Mouse (Mus musculus) embryo, embryonic 11.5 days (tissue): ENCODE measurements around the gene 4930562C15Rik.

Experiments used
- DNase-seq: peaks from one replicate; pipeline ENCODE4 v3.0.0-alpha.2; 2012; ENCODE audit warnings: low read depth, low spot score

4930562C15Rik gene

DNA sequence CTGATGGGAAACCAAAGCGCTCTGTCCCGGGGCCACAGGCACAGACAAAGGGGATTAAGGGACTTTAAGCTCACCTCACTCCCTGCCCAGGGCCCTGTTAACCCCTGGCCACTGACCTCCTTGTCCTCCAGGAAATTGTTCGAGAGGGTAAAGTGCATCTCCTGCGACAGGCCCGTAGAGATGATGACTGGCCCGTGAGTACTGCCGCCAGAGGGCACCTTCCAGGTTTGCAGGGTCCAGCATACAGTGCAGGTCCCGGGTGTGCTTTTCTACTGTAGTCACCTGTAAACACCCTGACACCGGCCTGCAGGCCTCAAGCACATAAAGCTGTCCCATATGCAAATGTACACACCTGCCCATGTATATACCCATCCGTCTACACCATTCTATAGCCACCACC, 26.2 kb downstream of the 4930562C15Rik start:
- no peak for DNase-seq

DNA sequence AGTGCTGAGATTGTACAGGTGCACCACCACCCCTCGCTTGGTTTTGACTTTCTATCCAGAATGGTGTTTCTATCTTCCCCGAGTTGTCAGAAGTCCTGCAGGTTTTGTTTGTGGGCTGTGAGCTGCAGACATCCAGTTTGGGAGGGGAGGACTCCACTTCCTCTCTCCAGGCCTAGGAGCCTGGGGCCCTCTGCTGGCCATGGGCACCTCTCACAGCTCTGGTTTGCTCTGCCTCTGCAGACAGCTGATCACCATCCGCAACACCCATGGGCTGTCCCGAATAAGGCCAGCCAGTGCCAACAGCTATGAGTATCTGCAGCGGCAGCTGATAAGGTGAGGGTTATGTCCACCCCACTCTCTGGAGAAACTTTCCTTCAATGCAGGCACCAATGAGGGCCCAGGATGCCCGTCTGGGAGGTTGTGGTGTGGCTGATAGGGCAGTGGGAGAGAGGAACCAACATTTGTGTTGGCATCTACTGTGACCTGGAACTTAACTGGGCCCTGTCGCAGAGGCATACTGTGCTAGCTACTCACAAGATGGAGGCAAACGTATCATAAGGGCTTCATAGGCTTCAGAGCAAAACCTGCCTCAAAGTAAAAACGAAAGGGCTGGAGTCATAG, 27.8 kb downstream of the 4930562C15Rik start:
- DNase-seq: no peak

DNA sequence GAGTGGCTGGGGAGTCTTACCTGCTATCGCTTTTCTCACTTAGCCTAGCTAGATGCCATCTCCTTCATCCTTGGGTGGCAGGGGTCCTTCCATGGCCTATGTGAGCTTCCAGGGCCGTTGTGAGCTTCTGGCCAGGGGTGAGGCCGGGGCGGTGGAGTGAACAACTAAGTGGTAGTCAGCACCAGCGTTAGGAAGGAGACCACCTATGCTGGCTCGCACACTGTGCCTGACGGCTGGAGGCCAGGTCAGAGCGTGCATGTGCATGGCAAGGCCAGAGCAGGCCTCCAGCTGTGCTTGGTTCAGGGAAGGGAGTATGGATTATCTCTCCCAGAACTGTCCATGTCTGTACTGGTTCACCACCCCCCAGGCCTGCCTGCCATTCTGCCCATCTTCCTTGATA, 28.5 kb downstream of the 4930562C15Rik start:
- DNase-seq: no peak

DNA sequence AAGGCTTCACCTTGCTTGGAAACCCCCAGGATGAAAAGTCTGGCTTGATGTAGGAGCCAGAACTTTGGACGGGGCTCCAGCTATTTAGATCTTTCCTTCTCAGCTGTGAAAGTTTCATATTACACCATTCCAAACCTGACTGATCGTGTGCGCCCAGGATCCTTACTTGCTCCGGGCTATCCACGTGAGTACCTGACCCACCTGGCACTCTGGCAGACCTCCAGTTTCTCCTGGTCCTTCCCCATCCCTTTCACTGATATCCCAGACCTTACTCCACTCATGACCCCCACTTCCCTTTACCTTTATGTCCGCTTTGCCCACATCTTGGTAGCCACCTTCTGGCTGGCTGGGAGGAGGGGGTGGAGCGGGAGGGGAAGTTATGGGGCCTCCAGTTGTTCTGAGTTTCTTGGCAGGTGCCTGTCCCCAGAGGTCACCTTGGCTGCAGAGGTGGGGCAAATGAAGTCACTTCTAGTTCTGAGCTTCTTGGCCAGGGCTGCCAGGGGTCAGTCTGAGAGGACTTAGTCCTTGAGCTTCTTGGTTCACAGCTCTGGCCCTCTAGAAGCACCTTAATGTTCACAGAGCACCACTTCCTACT, 31.0 kb downstream of the 4930562C15Rik start:
- DNase-seq: no peak

DNA sequence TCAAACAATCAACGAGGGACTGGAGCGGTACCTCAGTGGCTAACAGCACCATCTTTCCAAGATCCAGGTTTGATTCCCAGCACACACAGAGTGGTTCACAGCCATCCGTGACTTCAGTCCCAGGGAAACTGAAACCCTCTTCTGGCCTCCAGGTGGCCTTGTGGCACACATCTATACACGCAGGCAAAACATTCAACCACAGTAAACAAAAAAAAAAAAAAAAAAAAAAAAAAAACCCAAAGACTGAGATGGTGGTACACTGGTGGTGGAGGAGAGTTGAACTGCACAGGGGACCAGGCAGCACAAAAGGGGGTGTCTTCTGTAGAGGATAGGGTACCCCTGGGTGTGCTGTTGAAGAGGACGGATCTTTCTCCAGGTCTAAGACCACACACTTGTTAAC, 35.3 kb downstream of the 4930562C15Rik start:
- DNase-seq: no peak

DNA sequence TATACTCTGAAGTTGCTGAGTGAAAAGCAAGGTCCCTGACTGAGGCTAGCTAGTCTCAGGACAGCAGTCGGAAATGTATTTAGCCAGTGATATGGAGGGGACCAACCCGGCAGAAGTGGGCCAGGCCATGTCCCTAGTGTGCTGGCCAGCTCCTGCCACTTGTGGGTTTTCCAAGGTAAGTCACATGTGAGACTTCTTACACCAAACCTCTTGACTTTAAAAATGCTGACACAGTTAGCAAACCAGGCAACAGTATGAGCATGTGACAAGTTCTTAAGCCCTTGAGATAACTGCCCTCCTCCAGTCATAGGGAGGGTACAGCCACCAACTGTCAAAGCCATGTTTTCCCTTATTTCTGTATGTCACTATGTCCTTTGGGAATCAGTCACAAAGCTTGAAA, 36.7 kb downstream of the 4930562C15Rik start:
- no peak for DNase-seq

DNA sequence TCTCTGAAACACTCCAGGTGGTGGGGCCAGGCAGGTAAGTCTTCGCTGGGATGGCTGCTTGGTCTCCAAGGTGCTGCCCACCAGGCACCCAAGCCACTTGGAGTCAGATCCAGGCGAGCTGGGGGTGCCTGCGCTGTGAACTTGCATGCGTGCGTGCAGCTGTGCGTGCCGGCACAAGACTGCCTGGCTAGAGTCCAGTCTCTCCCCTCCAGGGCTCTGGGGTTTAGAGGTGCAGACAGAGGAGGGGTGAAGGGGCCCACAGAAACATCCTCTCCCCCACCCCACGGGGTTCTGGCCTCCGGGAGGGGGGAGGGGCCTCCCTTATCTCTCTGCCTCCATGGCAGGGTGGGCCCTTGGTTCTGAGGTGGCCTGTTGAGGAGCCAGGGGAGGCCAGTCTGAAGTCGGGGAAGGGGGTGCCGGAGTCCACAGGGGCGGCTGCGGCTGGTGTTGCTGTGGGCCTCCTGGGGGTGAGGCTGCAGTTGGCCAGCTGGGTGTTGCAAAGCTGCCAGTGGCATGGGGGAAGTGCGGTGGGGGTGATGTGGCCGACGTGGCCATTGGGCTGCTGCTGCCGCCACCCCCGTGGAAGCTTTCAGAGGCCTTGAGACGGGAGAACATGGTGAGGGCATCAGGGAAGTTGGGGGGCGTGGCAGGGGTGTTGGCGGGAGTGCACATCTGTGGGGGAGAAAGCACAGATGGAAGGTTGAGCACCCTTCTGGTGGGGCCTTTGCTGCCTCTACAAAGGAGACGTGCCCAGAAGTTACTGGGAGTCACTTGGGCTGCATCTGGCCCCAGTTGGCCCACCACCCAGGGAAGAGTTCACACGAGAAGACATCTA, 40.2 kb downstream of the 4930562C15Rik start:
- DNase-seq: no peak

DNA sequence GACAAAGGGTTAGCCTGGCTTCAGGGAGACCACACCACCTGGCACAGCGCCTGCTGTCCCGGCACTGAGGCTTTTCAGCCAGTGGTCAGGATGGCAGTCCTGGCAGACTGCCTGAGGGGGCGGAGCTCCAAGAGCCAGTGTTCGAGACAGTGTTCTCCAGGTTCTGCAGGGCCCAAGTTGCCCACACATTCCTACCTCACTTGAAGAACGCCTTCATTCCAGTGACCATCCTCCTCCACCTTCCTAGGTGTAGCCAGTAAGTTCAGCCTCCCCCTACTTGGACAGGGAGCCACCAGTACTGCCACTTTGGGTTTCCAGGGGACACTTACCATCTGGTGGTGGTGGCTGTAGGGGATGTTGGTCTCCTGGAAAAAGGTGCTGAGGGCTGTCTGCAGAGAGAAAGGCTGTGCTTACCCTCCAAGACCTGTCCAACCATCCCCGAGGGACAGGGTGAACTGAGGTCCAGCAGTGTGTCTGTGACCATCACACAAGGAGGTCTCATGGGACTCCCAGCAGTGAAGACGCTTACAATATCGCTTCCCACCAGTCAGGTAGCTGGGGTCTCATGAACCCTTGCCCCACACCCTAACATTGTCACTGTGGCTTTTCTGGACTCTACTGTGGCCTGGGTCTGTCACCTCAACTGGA, 40.9 kb downstream of the 4930562C15Rik start:
- DNase-seq: no peak

DNA sequence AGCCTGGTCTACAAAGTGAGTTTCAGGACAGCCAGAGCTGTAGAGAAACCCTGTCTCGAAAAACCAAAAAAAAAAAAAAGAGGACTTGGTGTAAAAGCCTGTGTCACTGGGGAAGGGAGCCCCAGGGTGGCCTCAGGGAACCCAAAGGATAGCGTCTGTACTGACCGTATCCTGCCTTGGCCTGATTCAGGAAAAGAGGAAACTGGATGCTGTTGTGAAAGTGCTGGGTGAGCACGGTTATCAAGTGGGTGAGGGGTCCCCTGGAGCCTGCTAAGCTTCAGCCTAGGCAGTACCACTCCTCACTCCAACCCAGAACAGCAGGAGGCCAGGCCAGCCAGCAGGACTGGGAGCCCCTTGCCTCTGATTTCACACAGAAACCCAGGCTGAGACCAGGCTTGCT, 42.0 kb downstream of the 4930562C15Rik start:
- no peak for DNase-seq

DNA sequence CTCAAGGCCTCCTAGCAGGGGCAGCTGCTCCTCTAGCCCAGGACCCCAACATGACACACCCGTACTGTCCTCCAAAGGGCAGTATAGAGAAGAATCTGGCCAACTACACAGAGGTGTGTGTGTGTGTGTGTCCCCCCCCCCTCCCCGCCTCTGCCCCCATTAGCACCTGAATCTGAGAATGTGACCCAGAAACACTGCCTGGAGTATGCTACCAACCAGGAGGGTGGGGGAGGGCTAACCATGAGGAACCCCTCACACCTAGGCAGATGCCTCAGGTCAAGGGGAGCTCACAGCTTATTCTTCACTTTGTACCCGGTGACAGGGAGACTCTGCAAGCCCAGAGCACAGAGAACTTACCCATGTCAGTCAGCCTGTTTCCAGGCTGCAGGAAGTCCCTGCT, 42.5 kb downstream of the 4930562C15Rik start:
- DNase-seq: no peak

DNA sequence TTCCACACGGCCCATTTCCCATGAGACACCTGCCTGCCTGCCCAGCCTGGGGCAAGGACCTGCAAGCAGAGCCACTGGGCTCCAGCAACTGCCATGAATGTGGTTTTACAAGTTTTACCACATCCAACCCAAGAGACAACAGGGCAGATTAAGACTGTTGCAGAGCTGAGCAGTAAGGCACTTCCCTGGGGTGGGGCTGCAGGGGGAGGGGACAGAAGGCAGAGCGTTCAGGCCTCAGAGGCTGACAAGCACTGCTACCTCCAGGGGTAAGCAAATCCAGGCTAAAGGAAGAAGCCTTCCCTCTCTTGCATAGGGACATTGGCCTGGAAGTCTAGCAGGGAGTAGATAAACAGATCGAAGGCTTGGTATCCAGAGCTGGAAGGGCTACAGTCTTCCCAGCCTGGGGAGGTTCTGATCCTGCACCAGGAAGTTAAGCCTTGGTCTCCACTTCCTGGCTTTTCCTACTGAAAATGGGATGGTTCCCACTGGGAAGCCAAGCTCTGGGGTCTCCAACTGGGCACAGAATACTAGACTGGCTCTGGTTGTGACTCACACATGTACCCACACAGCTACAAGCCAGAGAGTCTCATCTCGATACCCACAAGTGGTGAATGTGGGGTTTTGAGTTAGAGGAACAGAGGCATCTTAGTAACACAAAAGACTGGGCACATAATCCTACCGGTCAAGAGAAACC, 43.1 kb downstream of the 4930562C15Rik start:
- DNase-seq: no peak

DNA sequence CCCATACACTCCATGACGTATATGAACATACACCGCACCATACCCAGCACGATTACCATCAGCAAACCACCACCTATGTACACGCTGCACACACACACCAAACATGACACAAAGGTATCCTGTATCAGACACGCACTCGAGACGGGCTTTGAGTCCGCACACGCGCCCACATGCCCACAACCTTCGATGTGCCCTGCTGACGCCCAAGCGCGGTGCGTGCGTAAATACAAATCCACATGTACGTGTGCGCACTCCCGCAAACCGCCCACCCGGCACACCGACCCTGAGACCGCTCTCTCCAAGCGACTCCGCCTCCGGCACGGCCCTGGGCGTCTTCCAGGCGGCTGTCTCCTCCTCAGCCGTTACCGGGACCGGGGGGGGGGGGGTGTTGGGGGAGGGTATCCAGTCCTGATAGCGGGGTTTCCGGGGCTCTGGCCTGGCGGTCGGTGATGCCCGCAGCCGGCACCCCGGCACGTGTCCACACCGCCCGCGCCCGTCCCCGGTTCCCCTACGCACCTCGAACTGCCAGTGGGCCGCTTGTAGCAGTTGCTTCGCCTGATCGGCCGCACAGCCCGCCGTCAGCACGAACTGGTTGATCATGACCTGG, 44.0 kb downstream of the 4930562C15Rik start:
- no peak for DNase-seq

DNA sequence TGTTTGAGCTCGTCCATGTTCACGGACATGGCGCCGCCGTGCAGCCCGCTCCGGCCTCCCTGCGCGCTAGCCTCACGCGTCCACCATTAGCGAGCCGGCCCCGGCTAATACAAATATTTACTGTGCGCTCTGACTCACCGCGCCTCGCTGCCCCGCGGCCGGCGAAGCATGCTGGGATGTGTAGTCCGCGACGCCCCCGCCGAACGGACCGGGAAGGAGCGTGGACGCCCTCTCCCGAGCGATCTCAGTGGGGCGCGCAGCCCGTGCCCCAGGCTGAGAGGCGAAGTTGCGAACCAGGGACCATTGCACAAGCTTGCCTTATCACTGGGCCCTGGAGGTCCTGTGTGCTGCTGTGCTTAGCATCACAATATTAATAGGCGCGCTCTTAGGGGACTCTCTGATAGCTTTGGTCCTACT, 44.5 kb downstream of the 4930562C15Rik start:
- peak; percentile 80 for DNase-seq

DNA sequence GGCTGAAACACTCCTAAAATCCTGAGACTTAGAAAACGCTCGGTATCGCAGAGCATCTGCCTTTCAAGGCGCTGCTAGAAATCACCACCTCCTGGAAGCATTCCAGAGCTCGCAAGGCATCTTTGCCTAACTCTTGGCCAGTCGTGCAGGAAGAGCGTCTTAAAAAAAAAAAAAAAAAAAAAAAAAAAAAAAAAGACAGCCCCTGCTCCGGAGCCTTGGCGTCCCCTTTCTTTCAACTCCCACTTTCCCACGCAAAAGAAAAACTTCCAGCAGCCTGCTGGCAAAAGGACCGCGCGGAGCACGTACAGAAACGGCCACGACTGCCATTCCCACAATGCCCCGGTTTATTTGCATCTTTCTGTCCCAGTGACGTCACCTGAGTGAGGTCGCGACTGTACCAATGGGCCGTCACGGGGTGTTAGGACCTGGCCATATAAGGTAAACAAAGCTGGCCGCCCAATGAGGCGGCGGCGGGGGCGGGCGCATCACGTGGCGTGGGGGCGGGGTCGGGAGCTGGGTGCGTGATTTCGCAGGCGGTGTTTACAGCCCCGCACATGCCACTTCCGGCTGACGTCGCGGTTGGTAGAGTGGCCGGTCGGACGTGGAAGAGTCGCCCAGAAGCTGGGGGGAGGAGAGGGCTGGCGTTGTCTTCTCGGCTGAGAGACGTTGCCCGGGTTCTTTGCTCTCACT, 45.1 kb downstream of the 4930562C15Rik start, which contains the start of gene Ubald1:
Gene Ubald1 (minus strand): TSS at position 180 of the 690 bp plus-strand sequence.
- peak; percentile 98 for DNase-seq

DNA sequence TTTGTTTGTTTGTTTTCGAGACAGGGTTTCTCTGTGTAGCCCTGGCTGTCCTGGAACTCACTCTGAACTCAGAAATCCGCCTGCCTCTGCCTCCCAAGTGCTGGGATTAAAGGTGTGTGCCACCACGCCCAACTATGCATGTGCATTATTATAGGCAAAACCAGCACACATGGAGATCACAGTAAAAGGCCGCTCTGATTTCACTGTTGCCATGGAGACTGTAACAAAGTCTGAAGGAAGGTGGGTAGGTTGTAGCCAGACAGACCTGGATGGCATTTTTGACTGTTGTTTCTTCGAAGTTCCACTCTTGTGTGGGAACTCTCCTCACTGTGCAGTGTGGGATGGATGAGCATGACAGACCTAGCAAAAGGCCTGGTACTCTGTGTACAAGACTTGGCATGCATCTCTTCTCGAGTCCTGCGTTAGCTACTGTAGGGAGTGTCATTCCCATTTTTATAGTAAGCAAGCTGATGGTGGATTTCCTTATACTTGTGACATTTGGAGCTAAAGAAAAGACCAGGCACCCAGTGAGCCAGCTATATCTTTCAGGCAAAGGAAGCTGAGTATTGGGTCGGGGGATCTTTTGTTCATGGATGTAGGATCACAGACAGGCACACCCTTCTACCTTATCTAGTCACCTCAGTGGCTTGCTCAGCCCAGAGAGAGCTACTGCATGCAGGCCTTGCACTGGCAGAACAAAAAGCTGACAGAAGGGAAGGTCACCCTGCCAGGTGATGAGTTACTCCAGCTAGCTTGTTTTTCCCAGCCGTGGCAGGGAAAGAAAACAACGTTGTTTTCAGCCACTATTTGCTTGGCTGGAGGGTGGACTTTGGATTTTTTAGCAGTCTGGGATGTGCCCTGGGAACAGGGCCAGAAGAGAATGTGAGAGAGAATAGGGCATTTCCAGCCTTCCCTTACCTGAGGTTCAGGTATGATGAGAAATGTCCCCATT, 46.5 kb downstream of the 4930562C15Rik start:
- DNase-seq: no peak

DNA sequence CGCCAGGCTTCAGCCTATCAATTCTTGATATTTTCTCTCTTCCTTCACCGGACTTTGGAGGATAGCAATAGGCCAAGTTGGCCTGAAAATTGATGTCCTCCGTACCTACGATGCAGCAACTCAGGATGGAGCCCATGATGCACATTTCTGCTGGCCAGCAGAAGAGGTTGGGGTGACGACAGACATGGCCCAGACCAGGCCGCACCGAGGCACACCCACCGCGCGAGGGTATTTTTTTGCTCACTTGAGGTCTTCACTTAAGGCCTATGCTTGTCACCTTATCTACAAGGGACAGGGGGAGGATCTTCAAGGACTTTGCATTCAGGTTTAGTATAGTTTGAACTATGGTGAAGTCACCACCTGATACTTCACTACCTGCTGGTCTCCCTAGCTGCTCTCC, 49.7 kb downstream of the 4930562C15Rik start:
- no peak for DNase-seq

DNA sequence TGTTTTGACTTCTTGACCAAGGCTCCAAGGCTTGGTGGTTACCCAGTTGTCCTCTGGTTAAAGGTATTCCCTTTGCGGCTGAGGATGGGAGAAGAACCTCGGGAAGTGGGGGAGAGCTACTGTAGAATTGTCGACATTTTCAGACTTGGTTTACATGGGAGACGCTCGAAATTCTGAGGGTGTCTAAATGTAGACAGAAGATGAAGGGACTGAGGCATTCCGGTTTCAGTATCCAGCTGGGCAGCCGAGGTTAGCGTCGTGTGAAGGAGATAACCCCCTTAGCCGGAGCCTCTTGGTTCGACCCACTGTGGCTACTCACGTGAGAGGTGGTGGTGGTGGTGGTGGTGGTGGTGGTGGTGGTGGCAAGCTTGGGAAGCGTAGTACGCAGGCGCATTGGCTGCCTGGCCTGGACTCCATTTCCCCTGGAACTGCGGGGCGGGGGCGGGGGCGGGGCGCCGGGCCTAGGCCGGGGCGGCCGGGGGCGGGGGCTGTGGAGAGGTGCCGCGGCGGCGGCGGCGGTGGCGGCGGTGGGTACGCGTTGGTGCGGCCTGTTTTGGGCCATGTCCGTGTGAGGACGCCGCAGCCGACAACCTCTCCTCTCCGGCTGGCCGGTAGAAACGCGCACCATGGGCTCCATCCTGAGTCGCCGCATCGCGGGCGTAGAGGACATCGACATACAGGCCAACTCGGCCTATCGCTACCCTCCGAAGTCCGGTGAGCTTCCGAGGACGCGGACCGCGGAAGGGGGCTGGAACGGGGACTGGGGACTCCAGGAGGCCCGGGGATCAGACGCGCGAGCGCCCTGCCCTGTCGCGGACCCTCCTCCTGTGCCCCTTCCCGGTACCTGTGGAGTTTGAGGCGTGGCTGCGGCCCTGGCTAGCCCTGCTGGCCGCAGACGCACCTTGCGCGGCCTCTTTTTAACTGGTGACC, 50.8 kb downstream of the 4930562C15Rik start, which contains the start of gene Mgrn1:
Gene Mgrn1 (plus strand): TSS at position 490 of the 930 bp plus-strand sequence.
- peak; percentile 92 for DNase-seq

DNA sequence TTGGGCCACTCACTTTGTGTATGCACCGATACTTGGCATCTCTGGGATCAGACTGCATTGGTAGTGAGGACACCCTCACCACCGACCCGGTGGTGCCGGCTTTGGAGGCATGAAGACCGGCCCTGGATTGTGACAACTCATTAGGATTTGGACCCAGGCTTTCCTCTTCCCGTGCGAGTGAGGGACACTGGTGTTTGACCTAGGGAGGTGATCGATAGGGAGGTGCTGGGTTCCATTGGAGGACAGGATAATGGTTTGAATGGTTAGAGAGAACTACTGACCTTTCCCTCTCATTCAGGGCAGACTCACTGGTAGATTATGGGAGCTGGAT, 51.4 kb downstream of the 4930562C15Rik start:
- DNase-seq: no peak
